Mouse (Mus musculus) embryonic stem cell, embryonic (primary cell): ENCODE data around the gene Zbtb40.

Source experiments
- CTCF ChIA-PET, 4 experiments: fragments of 300-600 bp in 2 of 4; fragments of 350-600 bp in 2 of 4; sonication (Branson Sonifier 250); formaldehyde crosslinking; loops; one replicate each; lab custom pipeline; 2022; ENCODE audit warnings: inconsistent platforms in 2 of 4; lab: Charles Lee
- POLR2A ChIA-PET, 4 experiments: fragments of 300-600 bp in 2 of 4; fragments of 350-600 bp in 2 of 4; sonication (Branson Sonifier 250); formaldehyde crosslinking; loops; one replicate each; lab custom pipeline; 2022; ENCODE audit warnings: antibody characterized with exemption in 4 of 4, inconsistent platforms in 1 of 4; lab: Charles Lee

The Zbtb40 gene

DNA sequence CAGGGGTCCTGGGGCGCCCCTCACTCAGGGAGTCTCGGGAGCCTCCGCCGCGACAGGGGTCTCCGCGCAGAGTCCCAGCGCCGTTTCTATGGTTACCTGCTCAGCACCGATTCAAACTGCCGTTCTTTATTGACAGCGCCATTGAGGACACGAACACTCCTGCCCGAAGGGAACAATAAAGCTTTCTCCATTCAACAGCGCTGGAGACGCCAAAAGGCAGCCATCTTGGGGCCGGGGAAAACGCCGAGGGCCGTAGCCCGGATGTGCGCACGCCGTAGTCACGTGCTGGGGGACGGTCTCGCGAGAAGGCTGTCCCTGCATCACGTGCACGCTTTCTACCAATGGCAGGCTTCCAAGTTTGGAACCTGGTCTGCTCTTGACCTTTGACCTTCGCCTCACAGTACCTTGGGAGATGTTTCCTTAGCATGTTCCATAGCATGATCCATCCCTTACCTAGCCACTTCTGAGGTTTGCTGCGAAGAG is at the start of gene Zbtb40:
TSS of gene Zbtb40 (minus strand) at position 252 of the 483 bp plus-strand sequence.
- ChIA-PET CTCF (interaction anchor here in 2 of 4 experiments (0.8 to 1.2 kb wide), 3 partner anchors 24 to 400 kb away, joined by 3 read pairs; no protein-coding TSS in a partner anchor), POLR2A (interaction anchor here in 3 of 4 experiments (0.6 to 3.5 kb wide), 27 partner anchors 9 to 830 kb away, joined by 3 to 20 read pairs (median 4); partner anchors contain the start of gene Hspg2 (in 1 of the 3))

DNA sequence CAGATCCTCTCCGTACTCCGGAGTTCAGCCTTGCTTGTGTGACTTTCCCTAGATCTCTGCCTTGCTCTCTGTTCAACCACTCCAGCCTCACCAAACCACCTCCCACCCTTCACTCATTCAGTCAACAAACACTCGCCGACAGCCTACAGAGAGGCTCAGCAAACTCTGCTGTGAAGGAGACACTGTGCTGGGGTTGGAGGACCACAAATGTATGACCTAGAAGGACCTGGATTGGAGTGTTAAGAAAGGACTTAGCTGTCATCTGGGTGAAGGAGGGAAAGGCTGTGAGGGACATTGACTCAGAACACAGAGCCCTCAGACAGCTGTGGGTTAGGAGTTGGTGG is 49.4 kb upstream of the Zbtb40 start:
- CTCF ChIA-PET, result interaction anchor here in 1 of 4 experiments (1.0 kb wide), 1 partner anchor 22 kb away, joined by 3 read pairs; no protein-coding TSS in a partner anchor
- POLR2A ChIA-PET, result interaction anchor here in 1 of 4 experiments (0.9 kb wide), 1 partner anchor 20 kb away, joined by 3 read pairs; no protein-coding TSS in a partner anchor

- CTCF ChIA-PET, result interaction anchor here in 3 of 4 experiments (0.5 to 1.0 kb wide), 3 partner anchors 21 to 453 kb away, joined by 3 to 8 read pairs (median 3); no protein-coding TSS in a partner anchor
- POLR2A ChIA-PET, result interaction anchor here in 2 of 4 experiments (0.5 to 0.9 kb wide), 2 partner anchors 21 to 623 kb away, joined by 3 read pairs; no protein-coding TSS in a partner anchor
Measured at GRCm38 (mm10) chr4:137097246-137097983, 48.8 kb upstream of the Zbtb40 start.

GRCm38 (mm10) chr4:137096353-137096752 is 47.8 kb upstream of the Zbtb40 start:
- POLR2A ChIA-PET, result interaction anchor here in 1 of 4 experiments (0.6 kb wide), 1 partner anchor 45 kb away, joined by 3 read pairs; no protein-coding TSS in a partner anchor
- CTCF ChIA-PET, result interaction anchor here in 2 of 4 experiments (0.5 to 0.6 kb wide), 3 partner anchors 21 to 824 kb away, joined by 4 to 5 read pairs (median 4); no protein-coding TSS in a partner anchor

DNA sequence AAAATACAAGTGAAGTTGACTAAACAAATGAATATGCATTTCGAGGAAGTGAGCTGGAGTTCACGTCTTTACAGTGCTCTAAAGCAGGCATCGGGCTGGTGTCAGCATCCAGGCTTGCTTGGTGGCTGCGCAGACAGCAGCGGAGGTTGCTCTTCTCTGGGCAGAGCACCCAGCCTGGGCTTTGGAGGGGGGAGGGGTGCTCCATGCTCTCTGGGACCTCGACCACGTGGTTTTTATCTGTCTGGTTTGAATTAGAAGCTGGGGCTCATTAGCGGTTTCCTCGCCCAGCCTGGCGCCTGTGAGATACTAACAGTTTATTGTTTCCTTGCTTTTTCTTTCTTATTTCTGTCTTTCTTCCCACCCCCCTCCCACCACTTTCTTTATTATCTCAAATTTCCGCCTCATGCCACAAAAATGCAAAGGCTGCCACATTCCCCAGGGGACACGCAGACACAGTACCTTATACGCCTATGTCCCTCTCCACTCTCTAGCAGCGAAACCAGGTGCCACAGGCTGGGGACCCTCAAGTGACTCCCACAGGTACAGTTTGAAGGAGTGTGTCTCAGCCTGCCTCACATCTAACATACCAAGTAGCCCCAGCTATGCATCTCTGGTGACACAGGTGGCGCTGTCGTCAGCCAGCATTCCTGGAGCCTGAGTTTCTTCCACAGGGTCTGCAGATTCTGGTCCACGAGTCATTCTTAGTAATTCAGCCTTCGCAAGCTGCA is 36.6 kb upstream of the Zbtb40 start:
- ChIA-PET CTCF (interaction anchor here (0.5 to 2.5 kb wide), 15 partner anchors 9 to 283 kb away, joined by 3 to 10 read pairs (median 4); no protein-coding TSS in a partner anchor), POLR2A (interaction anchor here in 1 of 4 experiments (0.6 kb wide), 2 partner anchors 207 to 686 kb away, joined by 3 to 5 read pairs; no protein-coding TSS in a partner anchor)

DNA sequence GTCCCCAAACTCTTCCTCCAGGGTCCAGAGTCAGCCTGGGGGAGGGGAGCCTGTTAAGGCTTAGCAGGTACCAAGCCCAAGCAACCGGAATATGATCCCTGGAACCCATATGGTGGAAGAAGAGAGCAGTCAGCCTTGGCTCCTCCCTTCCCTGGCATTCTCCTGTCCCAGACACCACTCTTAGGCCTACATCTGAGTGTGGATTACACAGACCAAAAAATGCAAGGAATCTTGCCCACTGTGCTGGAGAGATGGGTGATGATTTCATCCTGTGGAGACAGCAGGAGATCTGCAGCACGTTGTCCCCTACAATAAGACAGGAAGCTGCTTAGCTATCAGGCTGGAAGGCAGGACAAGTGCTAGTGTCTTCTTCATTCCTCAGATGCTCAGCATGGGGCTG is 34.3 kb upstream of the Zbtb40 start:
- ChIA-PET POLR2A (interaction anchor here in 1 of 4 experiments (1.0 kb wide), 1 partner anchor 34 kb away, joined by 3 read pairs; no protein-coding TSS in a partner anchor), CTCF (interaction anchor here in 2 of 4 experiments (0.9 to 1.4 kb wide), 3 partner anchors 11 to 205 kb away, joined by 3 to 4 read pairs (median 3); no protein-coding TSS in a partner anchor)

- ChIA-PET POLR2A (no interaction called here), CTCF (no interaction called here)
Measured at GRCm38 (mm10) chr4:137081401-137081800, 32.8 kb upstream of the Zbtb40 start.

DNA sequence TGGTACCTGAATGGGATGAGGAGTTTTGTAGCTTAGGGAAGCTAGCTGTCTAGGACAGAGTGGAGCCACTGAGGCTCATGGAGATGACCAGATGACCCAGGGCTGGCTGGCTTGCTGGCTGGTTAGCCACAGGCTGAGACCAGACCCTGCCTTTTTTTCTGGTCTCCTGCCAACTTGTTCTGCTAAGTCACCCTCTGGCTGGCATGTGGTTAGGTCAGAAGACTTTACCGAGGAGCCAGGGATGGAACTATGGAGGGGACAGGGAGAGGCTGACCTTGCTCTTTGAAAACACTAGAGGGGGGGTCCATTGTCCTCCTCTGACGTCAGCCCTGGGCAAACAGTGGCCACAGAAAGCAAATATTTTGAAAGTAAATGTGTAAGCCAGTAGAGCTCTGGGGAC is 28.6 kb upstream of the Zbtb40 start:
- CTCF ChIA-PET, result interaction anchor here (0.6 to 2.6 kb wide), 29 partner anchors 8 to 868 kb away, joined by 3 to 47 read pairs (median 4); no protein-coding TSS in a partner anchor
- POLR2A ChIA-PET, result interaction anchor here in 2 of 4 experiments (0.9 to 1.7 kb wide), 4 partner anchors 29 to 231 kb away, joined by 3 to 6 read pairs (median 4); no protein-coding TSS in a partner anchor

DNA sequence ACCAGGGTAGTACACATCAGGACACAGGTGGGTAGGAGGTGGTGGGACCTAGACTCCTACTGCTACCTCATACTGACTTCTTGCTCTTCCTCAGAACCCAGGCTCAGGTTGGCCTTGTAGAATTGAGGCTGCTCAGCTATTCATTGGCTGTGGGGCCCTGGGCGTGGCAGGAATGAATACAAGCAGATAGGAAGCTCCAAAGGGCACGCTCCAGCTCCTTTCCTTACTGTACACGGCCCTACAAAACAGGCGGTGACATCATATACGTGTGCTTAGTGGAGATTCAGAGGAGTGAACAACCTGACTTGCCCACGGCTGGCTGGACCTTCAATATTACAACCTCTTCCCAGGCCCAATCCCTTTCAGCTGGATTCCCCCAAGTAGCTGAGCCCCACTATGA is 22.6 kb upstream of the Zbtb40 start:
- ChIA-PET CTCF (interaction anchor here (0.5 to 3.3 kb wide), 30 partner anchors 8 to 640 kb away, joined by 3 to 20 read pairs (median 6); partner anchors contain the start of gene C1qc (in 1 of the 4)), POLR2A (interaction anchor here in 1 of 4 experiments (1.1 kb wide), 2 partner anchors 23 to 395 kb away, joined by 3 to 4 read pairs; no protein-coding TSS in a partner anchor)

DNA sequence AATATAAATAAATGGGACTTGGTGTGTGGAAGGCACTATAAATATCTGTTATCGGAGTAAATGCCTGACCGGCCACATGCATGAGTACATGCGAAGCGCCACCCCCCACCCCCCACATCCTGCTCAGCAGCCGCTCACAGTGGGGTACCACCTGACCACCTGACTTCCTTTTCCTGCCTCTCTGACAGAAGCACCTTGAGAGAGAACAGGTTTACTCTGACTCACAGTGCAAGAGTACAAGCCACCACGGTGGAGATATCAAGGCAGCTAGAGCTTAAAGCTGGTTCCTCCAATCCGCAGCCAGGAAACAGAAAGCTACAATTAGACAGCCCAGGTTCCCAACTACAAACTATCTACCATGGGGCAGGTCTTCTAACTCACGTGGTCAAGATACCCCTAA is 19.9 kb upstream of the Zbtb40 start:
- POLR2A ChIA-PET, result interaction anchor here in 2 of 4 experiments (0.6 to 3.8 kb wide), 5 partner anchors 10 to 1423 kb away, joined by 3 to 20 read pairs (median 4); partner anchors contain the start of gene Zbtb40 (in 1 of the 2)
- CTCF ChIA-PET, result interaction anchor here in 1 of 4 experiments (0.5 to 1.8 kb wide), 2 partner anchors 98 to 180 kb away, joined by 5 to 6 read pairs; no protein-coding TSS in a partner anchor

DNA sequence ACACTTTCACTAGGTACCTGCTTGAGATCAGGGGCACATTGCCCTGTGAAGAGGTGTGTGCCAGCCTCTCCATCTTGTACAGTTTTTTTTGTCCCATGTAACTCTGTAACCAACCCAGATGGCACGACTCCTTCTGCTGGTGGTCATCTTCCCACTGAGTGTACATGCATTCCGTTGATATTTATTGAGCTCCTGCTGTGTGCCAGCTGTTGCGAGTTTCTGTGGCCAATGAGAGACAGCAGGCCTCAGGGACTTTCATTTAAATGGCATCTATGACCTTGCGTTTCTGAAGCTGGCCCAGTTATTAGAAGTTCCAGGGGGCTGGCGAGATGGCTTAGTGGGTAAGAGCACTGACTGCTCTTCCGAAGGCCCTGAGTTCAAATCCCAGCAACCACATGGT is 17.2 kb upstream of the Zbtb40 start:
- ChIA-PET CTCF (interaction anchor here in 3 of 4 experiments (0.6 to 1.6 kb wide), 4 partner anchors 89 to 672 kb away, joined by 3 to 4 read pairs (median 3); no protein-coding TSS in a partner anchor), POLR2A (no interaction called here)

DNA sequence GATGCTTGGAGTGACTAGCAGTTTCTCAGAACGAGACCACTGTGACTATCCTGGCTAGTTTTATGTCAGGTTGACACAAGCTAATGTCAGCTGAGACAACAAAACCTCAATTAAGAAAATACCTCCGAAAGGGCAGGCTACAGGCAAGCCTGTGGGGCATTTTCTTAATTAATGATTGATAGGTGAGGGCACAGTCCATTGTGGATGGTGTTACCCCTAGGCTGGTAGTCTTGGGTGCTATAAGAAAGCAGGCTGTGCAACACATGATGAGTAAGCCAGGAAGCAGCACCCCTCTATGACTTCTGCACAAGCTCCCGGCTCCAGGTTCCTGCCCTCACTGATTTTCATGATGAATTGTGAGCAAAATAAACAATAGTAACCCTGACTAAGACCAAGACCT is 6.3 kb upstream of the Zbtb40 start:
- CTCF ChIA-PET, result no interaction called here
- POLR2A ChIA-PET, result interaction anchor here in 2 of 4 experiments (1.2 to 1.6 kb wide), 3 partner anchors 9 to 11 kb away, joined by 3 to 5 read pairs (median 4); no protein-coding TSS in a partner anchor

DNA sequence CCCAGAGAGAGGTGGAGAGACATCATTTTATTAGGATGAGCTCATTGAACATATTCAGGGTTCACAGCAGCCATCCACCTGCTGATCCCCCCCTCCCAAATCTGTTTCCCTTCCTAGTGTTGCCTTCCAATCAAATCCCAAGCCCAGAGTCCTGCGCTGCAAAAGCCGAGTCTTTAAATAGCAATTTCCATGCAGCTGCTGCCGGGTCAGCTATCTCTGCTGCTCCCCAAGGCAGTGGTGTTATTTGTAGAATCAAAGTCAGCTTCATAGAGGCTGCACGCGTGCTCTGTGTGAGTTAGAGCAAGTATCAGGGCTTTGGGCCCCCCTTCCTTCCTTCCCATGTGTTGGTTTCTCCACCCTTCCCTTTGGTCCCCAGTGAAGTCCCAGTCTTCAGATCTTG is 5.2 kb upstream of the Zbtb40 start:
- ChIA-PET POLR2A (interaction anchor here in 1 of 4 experiments (1.4 kb wide), 1 partner anchor 9 kb away, joined by 4 read pairs; no protein-coding TSS in a partner anchor), CTCF (interaction anchor here in 2 of 4 experiments (0.7 to 0.9 kb wide), 2 partner anchors 339 to 388 kb away, joined by 3 read pairs; no protein-coding TSS in a partner anchor)

DNA sequence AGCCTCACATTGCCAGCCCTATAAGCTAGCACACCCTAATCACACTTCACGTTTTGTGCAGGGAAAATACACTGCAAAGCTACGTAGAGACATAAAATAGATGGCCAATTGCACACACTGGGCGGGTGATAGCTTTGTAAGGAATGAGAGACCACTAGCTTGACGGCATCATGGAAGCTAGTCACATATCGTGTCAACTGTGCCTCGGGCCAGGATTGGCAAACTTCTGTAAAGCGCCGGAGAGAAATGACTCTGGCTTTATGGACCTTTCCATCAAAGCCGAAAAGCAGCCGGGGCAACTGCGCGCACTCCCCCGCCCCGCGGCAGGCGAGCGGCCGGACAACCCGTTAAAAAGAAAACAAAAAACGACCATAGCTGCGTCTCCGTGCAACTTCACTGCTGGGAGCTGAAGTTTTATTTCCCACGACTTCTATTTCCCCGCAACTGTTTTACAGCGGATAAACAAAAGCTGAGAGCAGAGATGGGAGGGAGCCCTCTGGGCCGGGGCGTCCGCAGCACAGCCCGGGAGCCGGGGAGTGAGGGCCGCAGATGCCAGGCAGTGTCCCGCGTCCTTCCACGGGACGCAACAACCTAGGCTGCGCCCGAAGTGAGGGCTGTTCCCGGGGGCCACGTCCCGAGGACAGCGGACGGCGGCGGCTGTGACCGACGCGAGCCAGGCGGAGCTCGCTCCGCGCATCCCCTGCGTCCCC is 606 bp downstream of the Zbtb40 start:
- ChIA-PET POLR2A (interaction anchor here (0.6 to 3.5 kb wide), 26 partner anchors 10 to 420 kb away, joined by 3 to 20 read pairs (median 3); partner anchors contain the start of gene Hspg2 (in 1 of the 4)), CTCF (interaction anchor here (0.5 to 1.2 kb wide), 8 partner anchors 24 to 1096 kb away, joined by 3 to 10 read pairs (median 3); no protein-coding TSS in a partner anchor)

DNA sequence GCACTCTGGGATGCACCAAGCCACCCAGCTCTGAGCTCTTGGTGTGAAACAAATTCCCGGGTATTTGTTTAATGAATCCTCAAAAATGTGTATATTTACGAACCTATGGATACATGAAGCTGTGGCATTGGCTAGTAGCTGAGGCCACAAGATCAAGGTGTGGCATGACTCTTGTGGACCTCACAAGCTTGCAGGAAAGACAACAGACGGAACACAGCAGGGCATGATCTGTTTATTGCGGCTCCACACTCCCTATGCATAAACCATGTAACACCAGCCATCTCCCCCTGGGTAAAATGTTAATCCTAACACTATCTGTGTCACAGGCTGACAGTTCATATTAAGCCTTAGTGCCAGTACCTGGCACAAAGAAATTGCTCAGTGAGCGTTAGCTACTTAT is 2.5 kb downstream of the Zbtb40 start:
- CTCF ChIA-PET, result interaction anchor here in 3 of 4 experiments (0.7 to 1.3 kb wide), 5 partner anchors 26 to 559 kb away, joined by 3 to 9 read pairs (median 5); no protein-coding TSS in a partner anchor

DNA sequence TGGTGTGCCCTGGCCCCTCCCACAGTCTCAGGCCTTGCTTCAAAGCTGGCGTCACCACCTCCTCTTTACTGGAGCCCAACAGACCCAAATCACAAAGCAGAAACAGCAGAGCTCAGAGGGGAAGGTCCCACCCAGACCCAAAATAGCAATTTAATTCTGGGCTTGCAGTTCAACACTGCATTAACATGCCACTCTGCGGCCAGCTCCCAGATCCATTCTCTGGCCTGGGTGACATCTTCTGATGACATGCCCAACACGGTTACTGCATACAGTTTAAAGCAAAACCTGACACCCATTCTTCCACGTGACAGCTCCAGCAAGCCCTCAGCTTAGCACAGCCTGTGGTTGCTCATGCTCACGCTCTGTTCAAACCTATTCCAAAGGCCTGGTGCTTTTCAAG is 4.1 kb downstream of the Zbtb40 start:
- POLR2A ChIA-PET, result interaction anchor here in 2 of 4 experiments (0.6 to 1.7 kb wide), 6 partner anchors 10 to 610 kb away, joined by 3 to 5 read pairs (median 4); no protein-coding TSS in a partner anchor

More for the DNA sequence above, 2.5 kb downstream of the Zbtb40 start:
- POLR2A ChIA-PET, result interaction anchor here in 2 of 4 experiments (0.6 to 0.9 kb wide), 4 partner anchors 62 to 761 kb away, joined by 3 to 4 read pairs (median 4); no protein-coding TSS in a partner anchor

More for the DNA sequence above, 4.1 kb downstream of the Zbtb40 start:
- CTCF ChIA-PET, result interaction anchor here in 2 of 4 experiments (0.6 kb wide), 2 partner anchors 235 to 378 kb away, joined by 4 read pairs; no protein-coding TSS in a partner anchor
